Mouse (Mus musculus) heart, postnatal 0 days (tissue): ENCODE measurements around the gene Ptpn9.

Experiments
- CTCF ChIP-seq: IDR thresholded peaks from 2 replicates; pipeline ENCODE4 v1.5.1; 2016; ENCODE audit warnings: antibody characterized with exemption, control low read depth, low read depth
- EP300 ChIP-seq: IDR thresholded peaks from 2 replicates; pipeline ENCODE4 v1.6.1; 2016; ENCODE audit warnings: antibody characterized with exemption, low read depth

GRCm38 (mm10) chr9:56950414-56951400 is 44.0 kb upstream of the Ptpn9 start, which contains the start of gene Snupn:
- TF ChIP-seq CTCF (no peak), EP300 (no peak)
